15 mouse cellular contexts compared by ENCODE assay signal in genomic region chr15:62076552-62077234, GRCm38 (mm10).
"Had no signal": no experiment of that assay in that cellular context is flagged by ENCODE, and none has a peak within 500 bp of the region (broad histone marks: within the 10 kb centered on the region; RNA-seq: fewer than 3 reads in every experiment).

No protein-coding gene starts in this region.

- DNase-seq: kidney, adult 18-20 months; kidney, postnatal 10 days; kidney, postnatal 4 days; left cerebral cortex, postnatal 4 days; lung, adult 18-20 months; lung, postnatal 36 days; midbrain, embryonic 14.5 days; retina, postnatal 1 day; right cerebral cortex, postnatal 4 days; spleen, adult 18-20 months; thymus, postnatal 4 days had no signal

- H3K27me3 ChIP-seq: limb, embryonic 13.5 days; neural tube, embryonic 13.5 days had no signal

- H3K27ac ChIP-seq: layer of hippocampus, adult 2 months; limb, embryonic 13.5 days; liver, embryonic 14.5 days; neural tube, embryonic 13.5 days had no signal

- H3K4me3 ChIP-seq: layer of hippocampus, adult 2 months; limb, embryonic 13.5 days; neural tube, embryonic 13.5 days had no signal

- H3K36me3 ChIP-seq: limb, embryonic 13.5 days; neural tube, embryonic 13.5 days had no signal

- H3K9ac ChIP-seq: limb, embryonic 13.5 days; liver, embryonic 14.5 days; neural tube, embryonic 13.5 days had no signal

- H3K4me2 ChIP-seq: limb, embryonic 13.5 days; neural tube, embryonic 13.5 days had no signal

- H3K9me3 ChIP-seq: limb, embryonic 13.5 days; neural tube, embryonic 13.5 days had no signal
